Mouse (Mus musculus) heart, embryonic 10.5 days (tissue): ENCODE measurements around the gene Camk1d. TPM values are rescaled to one million over a fixed set of nuclear protein-coding genes. Genes with fewer than 3 reads are reported as not detected.
"Not testable (repeated sequence)": the region's sequence is repeated elsewhere in the genome, so short reads cannot be mapped to it uniquely, and the experiment has no call there.

Experiments
- DNase-seq: peaks from one replicate; pipeline ENCODE4 v3.0.0-alpha.2; 2017; ENCODE audit warnings: low spot score
- H3K27ac ChIP-seq: fragments of 300-500 bp; sonication (generic); 2 replicates; pipeline ENCODE4 v1.5.1; 2016; ENCODE audit warnings: mild to moderate bottlenecking
- H3K27me3 ChIP-seq: fragments of 300-500 bp; sonication (generic); 2 replicates; pipeline ENCODE4 v1.6.1; 2016; ENCODE audit warnings: mild to moderate bottlenecking; ENCODE audit not compliant: poor library complexity, insufficient read depth, severe bottlenecking
- H3K36me3 ChIP-seq: fragments of 300-500 bp; sonication (generic); 2 replicates; pipeline ENCODE4 v1.6.1; 2016; ENCODE audit warnings: mild to moderate bottlenecking, moderate library complexity
- H3K4me1 ChIP-seq: fragments of 300-500 bp; sonication (generic); 2 replicates; pipeline ENCODE4 v1.6.1; 2016; ENCODE audit warnings: mild to moderate bottlenecking
- H3K4me3 ChIP-seq: fragments of 300-500 bp; sonication (generic); 2 replicates; pipeline ENCODE4 v1.5.1; 2016; ENCODE audit warnings: mild to moderate bottlenecking, moderate library complexity
- H3K9me3 ChIP-seq: fragments of 300-500 bp; sonication (generic); 2 replicates; pipeline ENCODE4 v1.6.1; 2016; ENCODE audit warnings: mild to moderate bottlenecking, moderate library complexity
- WGBS: fragments of 180-500 bp; shearing (Covaris S2); methylation state at CpG from one replicate; pipeline ENCODE4 v1.1.7; 2016; 5-methylcytosine and 5-hydroxymethylcytosine counted together
- polyA plus RNA-seq: library from polyadenylated mRNA; unstranded; fragments of >200 nt; fragmentation: Nextera tagmentation; extraction: Ambion mirVana; gene quantifications from 2 replicates; pipeline ENCODE4 v1.2.1, GENCODE M21; 2016

Gene Camk1d
- polyA plus RNA-seq, 1 experiment from 2014 or later: 1.1 TPM

DNA sequence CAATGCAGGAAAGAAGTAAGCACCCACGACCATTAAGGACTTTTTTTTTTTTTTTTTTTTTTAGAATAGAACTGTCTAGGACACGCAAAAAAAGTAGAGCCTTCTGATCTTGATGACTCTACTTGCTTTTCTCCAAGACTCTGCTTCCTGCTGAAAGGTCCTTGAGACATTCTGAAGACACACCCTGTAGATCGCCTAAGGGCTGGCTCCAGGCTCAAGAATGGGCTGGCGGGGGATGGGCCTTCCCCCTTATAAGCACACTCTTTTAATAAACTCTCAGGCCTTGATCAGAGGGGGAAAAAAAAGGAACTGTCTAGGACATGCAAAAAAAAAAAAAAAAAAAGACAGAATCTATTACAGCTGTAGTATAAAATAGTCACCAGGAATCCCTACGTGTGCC is 430.0 kb downstream of the Camk1d start:
- Histone ChIP-seq H3K9me3 (no peaks in the 10 kb centered on the region), H3K36me3 (no peaks in the 10 kb centered on the region), H3K27me3 (no peaks in the 10 kb centered on the region), H3K27ac (no peak overlapping the region), H3K4me1 (no peaks in the 10 kb centered on the region), H3K4me3 (no peak overlapping the region)
- DNase-seq: no peak
- WGBS: 77% methylated on average over 5 of the region's 5 CpGs

DNA sequence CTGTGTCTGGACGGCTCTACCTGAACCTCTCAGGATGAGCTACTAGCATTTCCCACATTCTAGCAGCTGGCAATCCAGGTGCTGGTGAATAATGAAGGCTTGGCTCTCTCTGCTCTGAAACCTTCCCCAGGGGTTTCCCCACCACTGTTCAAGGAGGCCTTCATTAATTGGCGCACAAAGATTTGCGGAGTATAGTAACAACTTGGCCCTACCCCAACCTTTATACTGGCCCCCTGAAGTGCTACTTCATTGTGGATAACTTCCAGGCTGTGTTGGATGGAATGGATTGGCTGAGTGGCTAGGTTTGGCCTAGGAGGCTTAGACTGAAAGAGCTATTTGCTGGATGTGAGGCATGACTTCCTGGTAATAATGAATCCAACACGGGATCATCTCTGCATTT is 431.7 kb downstream of the Camk1d start:
- H3K9me3 ChIP-seq: no peaks in the 10 kb centered on the region
- DNase-seq: no peak
- no peak overlapping the region for H3K27ac ChIP-seq
- 86% methylated on average over 4 of the region's 4 CpGs for WGBS
- no peak overlapping the region for H3K4me3 ChIP-seq
- no peaks in the 10 kb centered on the region for H3K27me3 ChIP-seq
- no peaks in the 10 kb centered on the region for H3K36me3 ChIP-seq
- H3K4me1 ChIP-seq: no peaks in the 10 kb centered on the region

DNA sequence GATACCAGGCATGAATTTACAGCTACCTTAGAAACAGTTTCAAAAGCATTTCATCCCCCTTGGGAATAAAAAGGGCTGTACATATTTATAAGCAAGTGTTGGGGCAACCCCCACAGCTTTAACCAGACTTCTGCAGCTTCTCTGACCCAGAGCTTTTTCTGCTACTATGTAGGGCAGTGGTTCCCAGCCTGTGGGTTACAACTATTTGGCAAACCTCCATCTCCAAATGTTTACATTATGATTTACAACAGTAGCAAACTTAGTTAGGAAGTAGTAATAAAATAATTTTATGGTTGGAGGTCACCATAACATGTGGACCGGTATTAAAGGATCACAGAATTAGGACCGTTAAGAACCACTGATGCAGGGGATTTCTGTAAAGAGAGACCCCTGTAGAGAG is 446.3 kb downstream of the Camk1d start:
- Histone ChIP-seq H3K4me3 (no peak overlapping the region), H3K36me3 (no peaks in the 10 kb centered on the region), H3K27ac (no peak overlapping the region), H3K9me3 (no peaks in the 10 kb centered on the region), H3K27me3 (no peaks in the 10 kb centered on the region), H3K4me1 (no peaks in the 10 kb centered on the region)
- no peak for DNase-seq
- 83% methylated on average over 2 of the region's 2 CpGs for WGBS

DNA sequence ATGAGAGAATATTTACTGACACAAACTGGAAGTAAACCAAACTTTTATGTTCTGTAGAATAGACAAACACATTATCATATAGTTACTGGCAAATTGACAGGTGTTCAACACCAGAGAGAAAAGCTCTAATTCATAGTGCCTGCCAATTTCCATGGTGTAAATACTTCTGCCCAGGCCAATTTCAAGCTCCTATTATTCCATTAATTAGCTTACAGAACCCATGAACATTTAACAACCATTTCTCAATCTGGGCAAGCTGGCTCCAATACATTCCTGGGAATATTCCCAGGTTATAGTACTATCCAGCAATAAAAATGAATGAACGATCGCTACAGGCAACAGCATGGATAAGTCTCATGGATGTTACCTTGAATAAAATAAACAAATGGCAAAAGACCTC is 452.0 kb downstream of the Camk1d start:
- H3K9me3 ChIP-seq: no peaks in the 10 kb centered on the region
- 82% methylated on average over 2 of the region's 2 CpGs for WGBS

DNA sequence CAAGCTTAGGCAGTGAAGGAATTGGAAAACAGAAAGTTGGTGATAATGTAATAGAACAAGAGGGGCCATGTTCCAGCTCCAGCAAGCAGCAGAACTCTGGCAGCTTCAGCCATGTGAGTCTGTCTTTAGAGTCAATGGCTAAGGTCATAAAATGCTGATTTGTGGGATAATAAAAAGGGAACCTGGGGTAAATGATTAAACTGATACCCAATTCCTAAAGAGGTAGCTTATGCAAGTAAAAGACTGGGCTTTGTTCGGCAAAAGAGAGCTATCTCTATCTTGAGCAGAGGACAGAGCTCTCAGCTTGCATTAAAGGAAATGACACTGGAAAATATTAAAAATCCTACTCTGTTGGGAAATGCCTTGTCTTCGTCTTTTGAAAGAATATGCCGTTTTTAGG is 456.1 kb downstream of the Camk1d start:
- Histone ChIP-seq H3K27me3 (no peaks in the 10 kb centered on the region), H3K4me3 (no peak overlapping the region), H3K9me3 (no peaks in the 10 kb centered on the region), H3K36me3 (no peaks in the 10 kb centered on the region), H3K27ac (no peak overlapping the region), H3K4me1 (no peaks in the 10 kb centered on the region)
- WGBS: 77% methylated on average over 3 of the region's 3 CpGs
- no peak for DNase-seq

More for the DNA sequence above, 452.0 kb downstream of the Camk1d start:
- Histone ChIP-seq H3K27me3 (no peaks in the 10 kb centered on the region), H3K4me1 (no peaks in the 10 kb centered on the region), H3K27ac (no peak overlapping the region), H3K36me3 (no peaks in the 10 kb centered on the region), H3K4me3 (no peak overlapping the region)
- DNase-seq: no peak

DNA sequence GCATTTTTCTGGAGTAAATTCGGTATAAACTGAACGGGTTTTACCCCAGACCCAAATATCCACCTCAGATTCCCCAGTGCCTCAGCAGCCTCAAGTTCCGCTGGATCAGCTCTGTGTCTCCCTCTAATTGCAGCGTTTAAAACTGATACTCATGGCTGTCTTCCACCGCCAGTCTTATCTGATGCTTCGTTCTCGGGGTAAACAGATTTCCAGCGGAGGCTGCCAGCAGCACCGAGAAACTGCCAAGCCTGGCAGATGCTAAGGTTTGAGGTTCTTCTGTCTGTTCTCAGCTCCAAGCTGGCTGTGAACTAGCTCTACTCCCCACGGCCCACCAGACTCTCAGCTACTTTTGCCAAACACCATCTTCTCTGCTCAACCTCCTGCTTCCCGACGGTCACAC is 464.3 kb downstream of the Camk1d start:
- H3K4me3 ChIP-seq: no peak overlapping the region
- WGBS: 50% methylated on average over 12 of the region's 12 CpGs
- H3K36me3 ChIP-seq: no peaks in the 10 kb centered on the region
- no peaks in the 10 kb centered on the region for H3K27me3 ChIP-seq
- no peak overlapping the region for H3K27ac ChIP-seq
- DNase-seq: no peak
- no peaks in the 10 kb centered on the region for H3K9me3 ChIP-seq
- H3K4me1 ChIP-seq: no peaks in the 10 kb centered on the region

DNA sequence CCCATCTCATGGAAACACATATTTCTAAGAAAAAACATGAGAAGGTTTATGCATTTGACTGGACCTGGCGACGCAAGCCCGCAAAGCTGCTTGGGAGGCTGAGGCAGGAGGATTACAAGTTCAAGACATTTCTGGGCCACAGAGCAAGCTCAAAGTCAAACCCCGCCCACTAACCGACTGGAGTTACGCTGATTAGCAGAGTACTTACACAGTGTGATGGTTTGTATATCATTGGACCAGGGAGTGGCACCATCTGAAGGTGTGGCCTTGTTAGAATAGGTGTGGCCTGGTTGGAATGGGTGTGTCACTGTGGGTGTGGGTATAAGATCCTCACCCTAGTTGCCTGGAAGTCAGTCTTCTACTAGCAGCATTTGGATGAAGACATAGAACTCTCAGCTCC is 465.1 kb downstream of the Camk1d start:
- DNase-seq, H3K36me3 ChIP-seq, H3K9me3 ChIP-seq, H3K27me3 ChIP-seq, H3K4me3 ChIP-seq, H3K4me1 ChIP-seq, H3K27ac ChIP-seq: not testable (repeated sequence)
- WGBS: 95% methylated on average over 6 of the region's 6 CpGs

Other genes with a start within 250 kb of the Camk1d start
- 92.1 and 98.3 TPM in 2 replicates for gene Nudt5, start 130.5 kb upstream of the Camk1d start, polyA plus RNA-seq
- gene Cdc123, start 130.6 kb upstream of the Camk1d start, polyA plus RNA-seq: 245 and 304 TPM in 2 replicates
- gene Gm13199, start 148.4 kb upstream of the Camk1d start, polyA plus RNA-seq: 1.1 and 1.4 TPM in 2 replicates
- gene Sec61a2, start 180.9 kb upstream of the Camk1d start, polyA plus RNA-seq: 62.6 and 74.4 TPM in 2 replicates
- 3.4 and 4.2 TPM in 2 replicates for gene Dhtkd1, start 228.3 kb upstream of the Camk1d start, polyA plus RNA-seq
- gene Upf2, start 237.0 kb upstream of the Camk1d start, polyA plus RNA-seq: 6.0 and 8.2 TPM in 2 replicates